Mouse (Mus musculus) CH12.LX (cell line): ENCODE measurements around the gene Eif5.

ENCODE experiments used
- BHLHE40 ChIP-seq: IDR thresholded peaks from 2 replicates; pipeline ENCODE4 v1.6.1; 2011; ENCODE audit warnings: mild to moderate bottlenecking, low read depth, low read length, improper control_type of control experiment
- CHD2 ChIP-seq: IDR thresholded peaks from 2 replicates; pipeline ENCODE4 v1.6.1; 2011; ENCODE audit warnings: low read length, improper control_type of control experiment
- CTCF ChIP-seq, 2 experiments: IDR thresholded peaks in 1 of 2; conservative IDR thresholded peaks in 1 of 2; 2 replicates each; pipeline ENCODE4 v1.5.1; 2011 to 2012; ENCODE audit warnings: low read depth in 2 of 2, low read length in 2 of 2, improper control_type of control experiment in 1 of 2, inconsistent platforms in 1 of 2, mild to moderate bottlenecking in 1 of 2, moderate library complexity in 1 of 2
- MYC ChIP-seq: IDR thresholded peaks from 2 replicates; pipeline ENCODE4 v1.6.1; 2011; ENCODE audit warnings: low read depth, mild to moderate bottlenecking, improper control_type of control experiment, low read length
- NRF1 ChIP-seq: IDR thresholded peaks from 2 replicates; pipeline ENCODE4 v1.6.1; 2014; ENCODE audit warnings: low read depth, mild to moderate bottlenecking, inconsistent platforms, low read length, improper control_type of control experiment, moderate library complexity
- POLR2A ChIP-seq: IDR thresholded peaks from 2 replicates; pipeline ENCODE4 v1.6.1; 2011; ENCODE audit warnings: low read depth, mild to moderate bottlenecking, improper control_type of control experiment, low read length
- POLR2AphosphoS2 ChIP-seq: IDR thresholded peaks from 2 replicates; pipeline ENCODE4 v1.6.1; 2011; ENCODE audit warnings: low read depth, low read length, improper control_type of control experiment
- UBTF ChIP-seq: IDR thresholded peaks from 2 replicates; pipeline ENCODE4 v1.6.1; 2012; ENCODE audit warnings: low read depth, mild to moderate bottlenecking, inconsistent platforms, low read length, improper control_type of control experiment, moderate library complexity
- USF1 ChIP-seq: IDR thresholded peaks from 2 replicates; pipeline ENCODE4 v1.6.1; 2014; ENCODE audit warnings: low read depth, mild to moderate bottlenecking, inconsistent platforms, low read length, improper control_type of control experiment
- ZMIZ1 ChIP-seq: IDR thresholded peaks from 2 replicates; pipeline ENCODE4 v1.6.1; 2012; ENCODE audit warnings: low read depth, mild to moderate bottlenecking, inconsistent platforms, low read length, improper control_type of control experiment

DNA sequence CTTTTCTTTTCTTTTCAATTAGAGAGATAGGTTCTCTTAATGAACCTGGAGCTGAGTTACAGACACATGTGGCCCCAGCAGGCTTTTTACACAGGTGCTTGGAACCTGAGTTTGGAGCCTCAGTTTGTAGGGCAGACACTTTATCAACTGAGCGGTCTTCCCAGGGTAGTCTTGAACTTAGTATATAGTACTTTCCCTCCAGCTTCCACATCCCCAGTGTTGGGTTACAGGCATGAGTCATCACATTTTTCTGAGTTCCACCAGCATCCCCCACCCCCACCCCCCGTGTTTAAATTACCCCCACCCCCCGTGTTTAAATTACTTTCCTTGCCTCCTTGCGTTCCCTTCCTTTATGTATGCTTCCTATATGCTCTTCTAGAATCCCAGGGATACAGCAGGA is 17.5 kb downstream of the Eif5 start:
- TF ChIP-seq POLR2A (no peak), BHLHE40 (no peak), MYC (no peak), NRF1 (no peak), CHD2 (no peak), POLR2AphosphoS2 (no peak), CTCF (conservative IDR thresholded peaks at IDR 0.05 in 1 of 2, IDR thresholded peaks at IDR 0.05 in 1 of 2; ENCODE audit: low read depth in 2 of 2, low read length in 2 of 2) (no peak), ZMIZ1 (no peak), UBTF (no peak), USF1 (no peak)
